Mouse (Mus musculus): Measurements from ENCODE around the gene Ubxn11. TPM values are rescaled to one million over a fixed set of nuclear protein-coding genes. Genes with fewer than 3 reads are reported as not detected.

Ubxn11 gene
- total RNA-seq, 1 experiment = 12.4 TPM

GRCm38 (mm10) chr4:134128221-134128982, 26.0 kb downstream of the Ubxn11 start, which contains the start of gene Sh3bgrl3:
TSS of gene Sh3bgrl3 (minus strand) at chr4:134128789.
- no peaks in the 10 kb centered on the region for H3K9me3 ChIP-seq (ENCODE audit: control insufficient read depth, insufficient read depth, low read depth, low read length)
- DNase-seq (ENCODE audit: low read depth, low spot score) = no peak
- in situ Hi-C loops (cut with MboI; ENCODE audit: low sequenced_read_pairs in 2 of 2, unreplicated experiment in 2 of 2) = no loop called here
- peaks cover 4 to 22% of the 10 kb centered on the region in 2 experiments; a peak in 3 of 4 replicates for H3K4me1 ChIP-seq (ENCODE audit: control insufficient read depth in 2 of 2, insufficient read depth in 2 of 2, low read length in 2 of 2, poor library complexity in 1 of 2)
- peaks cover 20% of the 10 kb centered on the region for H3K36me3 ChIP-seq (ENCODE audit: control insufficient read depth, insufficient read depth, low read length, poor library complexity, severe bottlenecking)
- H3K4me3 ChIP-seq (ENCODE audit: insufficient read depth in 1 of 2, low read depth in 1 of 2, low read length in 2 of 2, poor library complexity in 1 of 2, severe bottlenecking in 1 of 2) = peak within 1 kb of the TSS; percentile 82 to 88
- TF ChIP-seq CHD2 (IDR thresholded peaks at IDR 0.05; ENCODE audit: low read depth, low read length) (no peak), ZNF384 (IDR thresholded peaks at IDR 0.05; ENCODE audit: low read depth, low read length) (no peak), ZC3H11A (IDR thresholded peaks at IDR 0.05; ENCODE audit: borderline replicate concordance, low read depth, low read length) (no peak), HCFC1 (IDR thresholded peaks at IDR 0.05; ENCODE audit: borderline replicate concordance, insufficient read depth, low read length) (no peak), MAFK (IDR thresholded peaks at IDR 0.05; ENCODE audit: insufficient read depth, low read depth, low read length) (no peak)
- peak within 1 kb of the TSS; percentile 82 for H3K9ac ChIP-seq (ENCODE audit: insufficient read depth, low read depth, low read length, poor library complexity, severe bottlenecking)
- H3K27ac ChIP-seq (ENCODE audit: insufficient read depth, low read depth, low read length, poor library complexity, severe bottlenecking) = peak within 1 kb of the TSS; percentile 35

- Histone ChIP-seq H3K9me3 (ENCODE audit: control insufficient read depth, insufficient read depth, low read depth, low read length) (no peaks in the 10 kb centered on the region), H3K4me1 (ENCODE audit: control insufficient read depth in 2 of 2, insufficient read depth in 2 of 2, low read length in 2 of 2, poor library complexity in 1 of 2) (peaks cover 2 to 21% of the 10 kb centered on the region in 2 experiments; a peak in 3 of 4 replicates), H3K4me3 (ENCODE audit: insufficient read depth in 1 of 2, low read depth in 1 of 2, low read length in 2 of 2, poor library complexity in 1 of 2, severe bottlenecking in 1 of 2) (peak overlapping the region; percentile 82 to 88), H3K9ac (ENCODE audit: insufficient read depth, low read depth, low read length, poor library complexity, severe bottlenecking) (peak overlapping the region; percentile 64; the same call in 1 of the 2 replicates), H3K27ac (ENCODE audit: insufficient read depth, low read depth, low read length, poor library complexity, severe bottlenecking) (peak overlapping the region; percentile 30; the same call in 1 of the 2 replicates), H3K36me3 (ENCODE audit: control insufficient read depth, insufficient read depth, low read length, poor library complexity, severe bottlenecking) (peaks cover 20% of the 10 kb centered on the region)
- in situ Hi-C loops (cut with MboI; ENCODE audit: low sequenced_read_pairs in 2 of 2, unreplicated experiment in 2 of 2) = no loop called here
- no peak for DNase-seq (ENCODE audit: low read depth, low spot score)
- TF ChIP-seq ZNF384 (IDR thresholded peaks at IDR 0.05; ENCODE audit: low read depth, low read length) = no peak
- TF ChIP-seq ZC3H11A (IDR thresholded peaks at IDR 0.05; ENCODE audit: borderline replicate concordance, low read depth, low read length) = no peak
Measured at GRCm38 (mm10) chr4:134128983-134129362, 26.6 kb downstream of the Ubxn11 start.

- H3K4me3 ChIP-seq (ENCODE audit: insufficient read depth in 1 of 2, low read depth in 1 of 2, low read length in 2 of 2, poor library complexity in 1 of 2, severe bottlenecking in 1 of 2) = no peak overlapping the region
- TF ChIP-seq CHD2 (IDR thresholded peaks at IDR 0.05; ENCODE audit: low read depth, low read length) (no peak), HCFC1 (IDR thresholded peaks at IDR 0.05; ENCODE audit: borderline replicate concordance, insufficient read depth, low read length) (no peak), ZC3H11A (IDR thresholded peaks at IDR 0.05; ENCODE audit: borderline replicate concordance, low read depth, low read length) (no peak), MAFK (IDR thresholded peaks at IDR 0.05; ENCODE audit: insufficient read depth, low read depth, low read length) (no peak), ZNF384 (IDR thresholded peaks at IDR 0.05; ENCODE audit: low read depth, low read length) (no peak)
- H3K4me1 ChIP-seq (ENCODE audit: control insufficient read depth in 2 of 2, insufficient read depth in 2 of 2, low read length in 2 of 2, poor library complexity in 1 of 2) = peaks cover 0 to 19% of the 10 kb centered on the region in 2 experiments; a peak in 2 of 4 replicates
- no peaks in the 10 kb centered on the region for H3K9me3 ChIP-seq (ENCODE audit: control insufficient read depth, insufficient read depth, low read depth, low read length)
- H3K9ac ChIP-seq (ENCODE audit: insufficient read depth, low read depth, low read length, poor library complexity, severe bottlenecking) = no peak overlapping the region
- DNase-seq (ENCODE audit: low read depth, low spot score) = no peak
- H3K27ac ChIP-seq (ENCODE audit: insufficient read depth, low read depth, low read length, poor library complexity, severe bottlenecking) = no peak overlapping the region
- peaks cover 20% of the 10 kb centered on the region for H3K36me3 ChIP-seq (ENCODE audit: control insufficient read depth, insufficient read depth, low read length, poor library complexity, severe bottlenecking)
- in situ Hi-C loops (cut with MboI; ENCODE audit: low sequenced_read_pairs in 2 of 2, unreplicated experiment in 2 of 2) = no loop called here
Measured at GRCm38 (mm10) chr4:134129482-134129881, 27.1 kb downstream of the Ubxn11 start.

GRCm38 (mm10) chr4:134132117-134132516, 29.7 kb downstream of the Ubxn11 start:
- no peak overlapping the region for H3K4me3 ChIP-seq (ENCODE audit: insufficient read depth in 1 of 2, low read depth in 1 of 2, low read length in 2 of 2, poor library complexity in 1 of 2, severe bottlenecking in 1 of 2)
- H3K9me3 ChIP-seq (ENCODE audit: control insufficient read depth, insufficient read depth, low read depth, low read length) = no peaks in the 10 kb centered on the region
- peaks cover 20% of the 10 kb centered on the region for H3K36me3 ChIP-seq (ENCODE audit: control insufficient read depth, insufficient read depth, low read length, poor library complexity, severe bottlenecking)
- in situ Hi-C loops (cut with MboI; ENCODE audit: low sequenced_read_pairs in 2 of 2, unreplicated experiment in 2 of 2) = no loop called here
- H3K9ac ChIP-seq (ENCODE audit: insufficient read depth, low read depth, low read length, poor library complexity, severe bottlenecking) = no peak overlapping the region
- no peak for DNase-seq (ENCODE audit: low read depth, low spot score)
- no peak overlapping the region for H3K27ac ChIP-seq (ENCODE audit: insufficient read depth, low read depth, low read length, poor library complexity, severe bottlenecking)
- no peak for TF ChIP-seq CHD2 (IDR thresholded peaks at IDR 0.05; ENCODE audit: low read depth, low read length)
- no peak for TF ChIP-seq MAFK (IDR thresholded peaks at IDR 0.05; ENCODE audit: insufficient read depth, low read depth, low read length)
- TF ChIP-seq ZNF384 (IDR thresholded peaks at IDR 0.05; ENCODE audit: low read depth, low read length) = no peak
- no peak for TF ChIP-seq ZC3H11A (IDR thresholded peaks at IDR 0.05; ENCODE audit: borderline replicate concordance, low read depth, low read length)
- no peak for TF ChIP-seq HCFC1 (IDR thresholded peaks at IDR 0.05; ENCODE audit: borderline replicate concordance, insufficient read depth, low read length)
- H3K4me1 ChIP-seq (ENCODE audit: control insufficient read depth in 2 of 2, insufficient read depth in 2 of 2, low read length in 2 of 2, poor library complexity in 1 of 2) = peaks cover 0 to 7% of the 10 kb centered on the region in 2 experiments; a peak in 1 of 4 replicates

Measured in ES-E14 (cell line).